Mouse (Mus musculus): ENCODE measurements around the gene Fktn. TPM values are rescaled to one million over a fixed set of nuclear protein-coding genes. Genes with fewer than 3 reads are reported as not detected.

The Fktn gene
- polyA plus RNA-seq, 1 experiment from 2014 or later, result 21.1 TPM

DNA sequence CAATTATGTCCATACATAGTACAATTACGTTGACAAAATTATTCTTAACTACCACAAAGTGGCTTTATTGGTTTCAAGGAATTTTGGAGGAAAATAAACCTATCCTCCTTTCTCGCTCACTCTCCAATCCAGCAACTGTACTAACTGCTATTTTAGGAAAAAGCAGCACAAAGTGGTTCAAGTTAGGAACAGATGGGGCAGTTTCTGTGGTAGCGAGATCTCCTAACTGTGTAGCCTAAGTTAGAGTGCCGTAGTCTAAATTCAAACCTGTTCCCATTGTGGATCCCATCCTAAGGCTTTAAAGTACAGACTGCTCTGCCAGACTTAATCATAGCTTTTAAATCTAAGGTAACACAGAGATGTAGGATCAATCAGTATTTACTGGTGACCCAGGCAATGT, 45.0 kb downstream of the Fktn start:
- Histone ChIP-seq H3K4me2 (no peak overlapping the region), H3K4me3 (ENCODE audit: low read depth, low read length) (no peak overlapping the region), H3K9me3 (ENCODE audit: control insufficient read depth, low read length) (no peaks in the 10 kb centered on the region), H3K27me3 (ENCODE audit: control insufficient read depth, insufficient read depth, low read length) (no peaks in the 10 kb centered on the region), H3K4me1 (ENCODE audit: control insufficient read depth, insufficient read depth, low read length) (no peaks in the 10 kb centered on the region), H3K27ac (ENCODE audit: low read depth, low read length) (no peak overlapping the region), H3K9ac (ENCODE audit: low read length) (no peak overlapping the region), H3K36me3 (ENCODE audit: control insufficient read depth, insufficient read depth, low read length) (peaks cover 7% of the 10 kb centered on the region; the same call in 1 of the 2 replicates)
- WGBS, result 89% methylated on average over 4 of the region's 4 CpGs
- no peak for DNase-seq (ENCODE audit: low spot score, missing footprints)
- ATAC-seq (ENCODE audit: low FRiP score), result no peak

DNA sequence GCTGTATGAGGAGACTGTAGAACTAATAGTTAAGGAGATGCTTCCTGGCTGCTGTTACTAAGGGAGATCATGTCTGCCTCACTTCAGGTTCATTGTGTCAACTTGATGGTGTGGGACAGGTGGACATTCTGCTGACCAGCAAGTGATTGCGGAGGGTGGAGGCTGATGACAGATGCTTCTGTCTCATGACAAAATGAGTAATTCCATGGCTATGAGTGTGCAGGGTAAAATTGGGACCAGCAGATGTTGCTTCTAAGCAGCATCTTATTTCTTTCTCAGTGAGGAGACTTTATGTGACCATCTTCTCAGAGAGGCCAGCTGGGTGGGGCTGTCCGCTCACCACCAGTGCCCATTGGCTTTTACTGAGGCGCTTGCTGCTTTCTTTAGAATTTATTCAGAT, 45.9 kb downstream of the Fktn start:
- WGBS, result 93% methylated on average over 3 of the region's 3 CpGs
- H3K4me1 ChIP-seq (ENCODE audit: control insufficient read depth, insufficient read depth, low read length), result no peaks in the 10 kb centered on the region

GRCm38 (mm10) chr4:53762501-53762900, 48.7 kb downstream of the Fktn start:
- no peak for DNase-seq (ENCODE audit: low spot score, missing footprints)
- Histone ChIP-seq H3K9me3 (ENCODE audit: control insufficient read depth, low read length) (no peaks in the 10 kb centered on the region), H3K27ac (ENCODE audit: low read depth, low read length) (no peak overlapping the region), H3K4me3 (ENCODE audit: low read depth, low read length) (no peak overlapping the region), H3K27me3 (ENCODE audit: control insufficient read depth, insufficient read depth, low read length) (no peaks in the 10 kb centered on the region), H3K4me1 (ENCODE audit: control insufficient read depth, insufficient read depth, low read length) (no peaks in the 10 kb centered on the region), H3K9ac (ENCODE audit: low read length) (no peak overlapping the region), H3K4me2 (no peak overlapping the region), H3K36me3 (ENCODE audit: control insufficient read depth, insufficient read depth, low read length) (peaks cover 7% of the 10 kb centered on the region; the same call in 1 of the 2 replicates)
- WGBS, result 47% methylated on average over 3 of the region's 3 CpGs
- no peak for ATAC-seq (ENCODE audit: low FRiP score)

More for the DNA sequence above, 45.9 kb downstream of the Fktn start:
- no peak overlapping the region for H3K4me2 ChIP-seq
- no peaks in the 10 kb centered on the region for H3K27me3 ChIP-seq (ENCODE audit: control insufficient read depth, insufficient read depth, low read length)
- no peak overlapping the region for H3K27ac ChIP-seq (ENCODE audit: low read depth, low read length)
- peaks cover 7% of the 10 kb centered on the region; the same call in 1 of the 2 replicates for H3K36me3 ChIP-seq (ENCODE audit: control insufficient read depth, insufficient read depth, low read length)
- DNase-seq (ENCODE audit: low spot score, missing footprints) (no peak), ATAC-seq (ENCODE audit: low FRiP score) (no peak)
- H3K4me3 ChIP-seq (ENCODE audit: low read depth, low read length), result no peak overlapping the region
- no peaks in the 10 kb centered on the region for H3K9me3 ChIP-seq (ENCODE audit: control insufficient read depth, low read length)
- H3K9ac ChIP-seq (ENCODE audit: low read length), result no peak overlapping the region

DNA sequence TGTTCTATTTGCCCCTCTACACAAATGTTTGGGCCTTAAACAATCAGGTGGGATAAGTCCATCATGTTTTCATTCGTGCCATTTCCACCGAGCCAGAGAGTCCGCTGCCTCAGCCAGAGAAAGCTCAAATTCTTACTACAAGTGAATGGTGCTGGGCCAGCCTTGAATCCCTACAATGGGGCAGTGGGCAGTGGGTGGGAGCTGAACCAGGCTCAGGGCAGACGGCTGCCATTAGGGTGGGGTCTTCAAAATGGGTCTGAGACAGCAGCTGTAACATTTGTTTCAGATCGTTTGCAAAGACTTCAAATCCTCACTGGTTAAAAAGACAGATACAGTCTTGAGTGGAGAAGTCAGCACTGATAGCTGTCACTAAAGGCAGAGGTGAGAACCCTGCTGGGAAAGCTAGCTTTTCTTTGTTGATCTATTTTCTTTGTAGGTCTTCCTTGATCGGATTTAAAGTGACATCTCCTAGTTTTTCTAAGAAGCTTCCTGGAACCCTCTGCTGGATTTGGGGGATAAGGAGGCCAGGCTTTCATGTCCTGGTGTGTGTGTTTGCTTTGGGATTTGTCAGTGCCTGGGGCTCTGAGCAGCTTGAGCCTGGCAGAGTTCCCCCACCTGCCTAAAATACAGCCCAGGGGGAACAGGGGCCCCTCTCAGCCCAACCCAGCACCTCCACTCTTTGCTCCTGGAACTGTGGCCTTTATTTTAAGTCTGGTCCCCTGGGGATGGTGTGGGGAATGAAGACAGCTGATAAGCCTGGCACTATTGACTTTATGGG, 57.3 kb downstream of the Fktn start:
- H3K27me3 ChIP-seq (ENCODE audit: control insufficient read depth, insufficient read depth, low read length), result peaks cover 16% of the 10 kb centered on the region
- no peak for DNase-seq (ENCODE audit: low spot score, missing footprints)
- peaks cover 21% of the 10 kb centered on the region for H3K4me1 ChIP-seq (ENCODE audit: control insufficient read depth, insufficient read depth, low read length)
- no peak overlapping the region; the same call in 1 of the 2 replicates for H3K27ac ChIP-seq (ENCODE audit: low read depth, low read length)
- no peaks in the 10 kb centered on the region for H3K36me3 ChIP-seq (ENCODE audit: control insufficient read depth, insufficient read depth, low read length)
- no peaks in the 10 kb centered on the region for H3K9me3 ChIP-seq (ENCODE audit: control insufficient read depth, low read length)
- peak; percentile 76 for ATAC-seq (ENCODE audit: low FRiP score)
- H3K9ac ChIP-seq (ENCODE audit: low read length), result no peak overlapping the region
- H3K4me2 ChIP-seq, result no peak overlapping the region
- H3K4me3 ChIP-seq (ENCODE audit: low read depth, low read length), result no peak overlapping the region
- WGBS, result 8% methylated on average over 6 of the region's 6 CpGs

DNA sequence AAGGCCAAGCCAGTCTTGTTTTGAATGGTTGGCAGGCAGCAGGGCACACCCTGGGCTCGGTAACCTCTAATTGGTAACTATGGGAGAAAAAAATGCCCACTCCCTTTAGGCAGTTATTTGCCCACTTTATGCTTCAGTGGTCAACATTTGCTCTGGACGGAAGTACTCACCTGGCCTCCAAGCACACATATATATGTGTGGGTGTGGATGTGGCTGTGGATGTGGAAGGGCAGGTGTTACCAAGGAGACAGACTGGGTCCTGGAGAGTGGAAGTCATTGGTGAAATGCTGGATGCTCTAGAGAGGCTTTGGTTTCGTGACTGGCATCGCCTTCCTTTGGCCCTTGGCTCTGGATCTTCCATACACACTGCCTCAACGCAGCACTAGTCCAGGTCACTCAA, 58.2 kb downstream of the Fktn start:
- Histone ChIP-seq H3K36me3 (ENCODE audit: control insufficient read depth, insufficient read depth, low read length) (no peaks in the 10 kb centered on the region), H3K9me3 (ENCODE audit: control insufficient read depth, low read length) (no peaks in the 10 kb centered on the region), H3K4me2 (no peak overlapping the region), H3K4me1 (ENCODE audit: control insufficient read depth, insufficient read depth, low read length) (peaks cover 25% of the 10 kb centered on the region), H3K4me3 (ENCODE audit: low read depth, low read length) (no peak overlapping the region), H3K27ac (ENCODE audit: low read depth, low read length) (peak overlapping the region; percentile 30; the same call in 1 of the 2 replicates), H3K9ac (ENCODE audit: low read length) (no peak overlapping the region), H3K27me3 (ENCODE audit: control insufficient read depth, insufficient read depth, low read length) (peaks cover 19% of the 10 kb centered on the region)
- no peak for ATAC-seq (ENCODE audit: low FRiP score)
- DNase-seq (ENCODE audit: low spot score, missing footprints), result no peak
- WGBS, result 46% methylated on average over 5 of the region's 5 CpGs

DNA sequence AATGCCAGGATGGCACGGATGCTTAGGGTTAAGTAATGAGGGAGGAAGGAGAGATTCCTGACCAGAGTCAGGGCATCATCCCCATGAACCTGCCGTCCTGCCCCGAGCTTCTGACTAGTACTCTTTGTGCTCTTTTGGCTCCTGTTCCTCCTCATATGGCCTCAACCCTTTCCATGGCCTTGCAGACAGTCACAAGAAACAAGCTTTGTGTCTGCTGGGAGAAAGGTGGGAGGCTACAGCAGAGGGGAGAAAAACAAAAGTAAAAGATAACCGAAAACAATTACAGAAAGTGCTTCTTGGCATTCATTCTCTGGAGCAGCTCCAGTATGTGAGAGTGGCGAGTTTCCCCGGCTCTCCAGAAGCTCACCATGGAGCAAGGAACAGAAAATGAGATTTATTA, 60.1 kb downstream of the Fktn start:
- DNase-seq (ENCODE audit: low spot score, missing footprints) (no peak), ATAC-seq (ENCODE audit: low FRiP score) (no peak)
- no peaks in the 10 kb centered on the region for H3K9me3 ChIP-seq (ENCODE audit: control insufficient read depth, low read length)
- H3K4me3 ChIP-seq (ENCODE audit: low read depth, low read length), result no peak overlapping the region
- H3K4me2 ChIP-seq, result no peak overlapping the region
- peaks cover 36% of the 10 kb centered on the region for H3K27me3 ChIP-seq (ENCODE audit: control insufficient read depth, insufficient read depth, low read length)
- H3K27ac ChIP-seq (ENCODE audit: low read depth, low read length), result no peak overlapping the region
- WGBS, result 55% methylated on average over 6 of the region's 6 CpGs
- no peak overlapping the region for H3K9ac ChIP-seq (ENCODE audit: low read length)
- H3K36me3 ChIP-seq (ENCODE audit: control insufficient read depth, insufficient read depth, low read length), result no peaks in the 10 kb centered on the region
- peaks cover 27% of the 10 kb centered on the region for H3K4me1 ChIP-seq (ENCODE audit: control insufficient read depth, insufficient read depth, low read length)

DNA sequence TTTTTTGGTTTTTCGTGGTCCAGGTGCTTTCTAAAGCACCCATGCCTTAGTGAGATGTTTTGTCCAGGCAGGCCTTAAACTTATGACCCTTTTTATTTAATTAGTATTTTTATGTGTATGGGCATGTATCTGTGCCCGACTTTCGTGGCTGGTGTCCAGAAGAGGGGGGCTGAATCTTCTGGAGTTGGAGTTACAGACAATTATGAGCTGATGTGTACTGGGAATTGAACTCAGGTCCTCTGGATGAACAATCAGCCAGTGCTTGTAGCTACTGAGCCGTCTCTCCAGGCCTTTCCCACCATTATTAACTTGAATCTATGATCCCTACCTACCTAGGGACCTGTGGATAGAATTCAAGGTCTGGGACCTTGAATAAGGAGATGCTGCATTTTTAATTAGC, 67.6 kb downstream of the Fktn start:
- peak overlapping the region; percentile 28 for H3K4me3 ChIP-seq (ENCODE audit: low read depth, low read length)
- H3K27ac ChIP-seq (ENCODE audit: low read depth, low read length), result no peak overlapping the region
- peak; percentile 71 for DNase-seq (ENCODE audit: low spot score, missing footprints)
- no peaks in the 10 kb centered on the region for H3K36me3 ChIP-seq (ENCODE audit: control insufficient read depth, insufficient read depth, low read length)
- peaks cover 26% of the 10 kb centered on the region for H3K4me1 ChIP-seq (ENCODE audit: control insufficient read depth, insufficient read depth, low read length)
- no peaks in the 10 kb centered on the region for H3K9me3 ChIP-seq (ENCODE audit: control insufficient read depth, low read length)
- ATAC-seq (ENCODE audit: low FRiP score), result no peak
- 18% methylated on average over 4 of the region's 4 CpGs for WGBS
- H3K27me3 ChIP-seq (ENCODE audit: control insufficient read depth, insufficient read depth, low read length), result peaks cover 24% of the 10 kb centered on the region
- H3K4me2 ChIP-seq, result peak overlapping the region; percentile 35
- peak overlapping the region; percentile 54 for H3K9ac ChIP-seq (ENCODE audit: low read length)

- H3K27ac ChIP-seq (ENCODE audit: low read depth, low read length), result peak overlapping the region; percentile 71
- peak; percentile 94 for DNase-seq (ENCODE audit: low spot score, missing footprints)
These were observed 68.6 kb downstream of the Fktn start for GRCm38 (mm10) chr4:53782216-53783070.

More at GRCm38 (mm10) chr4:53782216-53783070, 68.6 kb downstream of the Fktn start:
- Histone ChIP-seq H3K9me3 (ENCODE audit: control insufficient read depth, low read length) (no peaks in the 10 kb centered on the region), H3K4me2 (peak overlapping the region; percentile 40), H3K4me1 (ENCODE audit: control insufficient read depth, insufficient read depth, low read length) (peaks cover 26% of the 10 kb centered on the region), H3K4me3 (ENCODE audit: low read depth, low read length) (peak overlapping the region; percentile 19), H3K36me3 (ENCODE audit: control insufficient read depth, insufficient read depth, low read length) (no peaks in the 10 kb centered on the region), H3K9ac (ENCODE audit: low read length) (peak overlapping the region; percentile 21), H3K27me3 (ENCODE audit: control insufficient read depth, insufficient read depth, low read length) (peaks cover 16% of the 10 kb centered on the region)
- WGBS, result 4% methylated on average over 14 of the region's 14 CpGs
- peak; percentile 70 for ATAC-seq (ENCODE audit: low FRiP score)
